Mouse (Mus musculus) gonadal fat pad, adult 2 months (tissue): ENCODE data around the gene Hic1. TPM values are rescaled to one million over a fixed set of nuclear protein-coding genes. Genes with fewer than 3 reads are reported as not detected.

Experiments
- DNase-seq: peaks from one replicate; pipeline ENCODE4 v3.0.0-alpha.2; 2012; ENCODE audit warnings: low read depth
- polyA plus RNA-seq: library from polyadenylated mRNA; depleted of rRNA; stranded (reverse); fragments of >200 nt; gene quantifications from 2 replicates; pipeline ENCODE4 v1.2.3, GENCODE M21; 2012; rRNA removed

Hic1 gene
- 16.8 and 20.4 TPM in 2 replicates for polyA plus RNA-seq

- no peak for DNase-seq
Observed at GRCm38 (mm10) chr11:75169405-75170080, at the start of gene Hic1. TSS of gene Hic1 (minus strand) at chr11:75169519.

GRCm38 (mm10) chr11:75214081-75214950, 45.0 kb upstream of the Hic1 start:
- DNase-seq: no peak

- no peak for DNase-seq
Observed at GRCm38 (mm10) chr11:75213372-75214080, 44.2 kb upstream of the Hic1 start.

- DNase-seq: no peak
Observed at GRCm38 (mm10) chr11:75212876-75213275, 43.6 kb upstream of the Hic1 start.

GRCm38 (mm10) chr11:75212031-75212667, 42.8 kb upstream of the Hic1 start:
- DNase-seq: no peak

GRCm38 (mm10) chr11:75210755-75211154, 41.4 kb upstream of the Hic1 start:
- DNase-seq: no peak

GRCm38 (mm10) chr11:75210093-75210492, 40.8 kb upstream of the Hic1 start:
- no peak for DNase-seq

- DNase-seq: no peak
Observed at GRCm38 (mm10) chr11:75209363-75209762, 40.0 kb upstream of the Hic1 start.

GRCm38 (mm10) chr11:75206347-75206746, 37.0 kb upstream of the Hic1 start:
- no peak for DNase-seq

- no peak for DNase-seq
Observed at GRCm38 (mm10) chr11:75204472-75204871, 35.2 kb upstream of the Hic1 start.

GRCm38 (mm10) chr11:75203926-75204325, 34.6 kb upstream of the Hic1 start:
- DNase-seq: no peak

GRCm38 (mm10) chr11:75201721-75202120, 32.4 kb upstream of the Hic1 start:
- DNase-seq: no peak

- DNase-seq: no peak
Observed at GRCm38 (mm10) chr11:75200935-75201334, 31.6 kb upstream of the Hic1 start.

- DNase-seq: no peak
Observed at GRCm38 (mm10) chr11:75199951-75200350, 30.6 kb upstream of the Hic1 start.

GRCm38 (mm10) chr11:75198792-75199191, 29.5 kb upstream of the Hic1 start:
- no peak for DNase-seq

GRCm38 (mm10) chr11:75197956-75198355, 28.6 kb upstream of the Hic1 start:
- no peak for DNase-seq

GRCm38 (mm10) chr11:75196131-75196530, 26.8 kb upstream of the Hic1 start:
- DNase-seq: no peak

- DNase-seq: no peak
Observed at GRCm38 (mm10) chr11:75194850-75195461, 25.6 kb upstream of the Hic1 start.

GRCm38 (mm10) chr11:75194121-75194849, 25.0 kb upstream of the Hic1 start:
- DNase-seq: no peak

- no peak for DNase-seq
Observed at GRCm38 (mm10) chr11:75193256-75194071, 24.1 kb upstream of the Hic1 start, which contains the start of gene Rtn4rl1. TSS of gene Rtn4rl1 (plus strand) at chr11:75193783.
